Mouse (Mus musculus) bone marrow, adult 2 months (tissue): ENCODE results near the gene Slc22a8. TPM values are rescaled to one million over a fixed set of nuclear protein-coding genes. Genes with fewer than 3 reads are reported as not detected.
A peak's percentile ranks its signal among the peaks of the same experiment; 100 is the strongest.

Source experiments
- H3K27ac ChIP-seq: fragments of 200-500 bp; 2 replicates; pipeline ENCODE4 v1.5.1; 2012; ENCODE audit warnings: low read depth, mild to moderate bottlenecking, control low read depth, inconsistent platforms, low read length; ENCODE audit not compliant: control insufficient read depth, poor library complexity, insufficient read depth
- H3K4me1 ChIP-seq: fragments of 200-500 bp; 2 replicates; pipeline ENCODE4 v1.6.1; 2011; ENCODE audit warnings: low read length; ENCODE audit not compliant: control insufficient read depth, insufficient read depth
- H3K4me3 ChIP-seq: fragments of 200-500 bp; replicated peaks from 2 replicates; pipeline ENCODE3; 2011; ENCODE audit warnings: mild to moderate bottlenecking, low read depth, low read length, control low read depth; ENCODE audit not compliant: control insufficient read depth
- CTCF ChIP-seq: fragments of 200-500 bp; IDR thresholded peaks from 2 replicates; pipeline ENCODE4 v1.5.1; 2011; ENCODE audit warnings: low read length, control low read depth; ENCODE audit not compliant: control insufficient read depth, insufficient read depth
- POLR2A ChIP-seq: fragments of 200-500 bp; IDR thresholded peaks from 2 replicates; pipeline ENCODE4 v1.6.1; 2011; ENCODE audit warnings: low read depth, mild to moderate bottlenecking, control low read depth, low read length, borderline replicate concordance; ENCODE audit not compliant: control insufficient read depth
- WGBS: fragments of 180-500 bp; shearing (Covaris S2); methylation state at CpG from one replicate; pipeline ENCODE4 v1.1.7; 2018; 5-methylcytosine and 5-hydroxymethylcytosine counted together
- polyA plus RNA-seq: library from polyadenylated mRNA; stranded (reverse); fragments of >200 nt; gene quantifications from 2 replicates; pipeline ENCODE4 v1.2.4, GENCODE M21; 2011; ENCODE audit warnings: low replicate concordance; ENCODE audit not compliant: missing spikeins, insufficient read depth, insufficient read length

Gene Slc22a8
- polyA plus RNA-seq, 1 experiment: 1.5 TPM

DNA sequence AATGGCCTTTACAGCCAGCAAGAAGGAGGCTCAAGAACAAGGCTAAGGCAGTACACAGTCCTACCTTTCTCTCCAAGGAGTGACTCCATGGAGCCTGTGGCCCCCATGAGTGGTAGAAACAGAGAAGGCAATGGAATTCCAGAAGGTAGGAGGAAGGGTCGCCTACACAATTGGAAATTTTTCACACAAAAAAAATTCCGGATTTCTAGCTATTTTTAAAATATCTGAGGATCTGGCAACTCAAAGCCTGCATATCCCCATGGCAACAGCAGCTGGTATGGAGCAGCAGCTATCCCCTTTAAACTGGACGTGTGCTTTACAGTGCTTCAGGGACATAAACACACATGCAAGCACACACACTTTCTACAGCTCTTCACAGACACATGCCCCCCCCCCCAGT, 4.7 kb upstream of the Slc22a8 start:
- no peak overlapping the region for H3K4me3 ChIP-seq
- no peak overlapping the region for H3K27ac ChIP-seq
- 63% methylated on average over 3 of the region's 3 CpGs for WGBS
- no peaks in the 10 kb centered on the region for H3K4me1 ChIP-seq
- no peak for TF ChIP-seq CTCF
- TF ChIP-seq POLR2A: no peak

DNA sequence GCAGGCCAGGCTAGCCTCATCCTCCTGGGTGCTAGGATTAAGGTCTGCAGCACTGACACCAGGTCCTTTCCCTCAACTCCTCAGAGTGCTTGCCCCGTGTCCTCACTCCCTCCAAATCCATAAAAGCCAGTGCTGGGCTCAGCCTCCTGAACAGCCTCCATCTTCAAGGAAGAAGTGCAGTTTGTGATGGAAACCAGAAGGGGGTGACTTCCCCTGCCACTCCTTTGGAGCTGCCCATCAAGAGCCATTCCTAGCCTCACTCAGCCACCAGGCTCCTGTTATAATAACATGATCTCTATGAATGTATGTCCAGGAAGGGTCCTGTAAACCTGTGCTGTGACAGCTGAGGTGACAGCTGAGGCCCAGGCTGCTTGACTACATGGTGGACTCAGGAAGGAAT, 3.7 kb upstream of the Slc22a8 start:
- H3K4me1 ChIP-seq: peaks cover 1% of the 10 kb centered on the region; the same call in 1 of the 2 replicates
- WGBS: 70% methylated on average over 1 of the region's 1 CpGs
- H3K27ac ChIP-seq: no peak overlapping the region
- TF ChIP-seq CTCF (peak; percentile 19; the same call in 1 of the 2 replicates), POLR2A (no peak)
- H3K4me3 ChIP-seq: no peak overlapping the region

DNA sequence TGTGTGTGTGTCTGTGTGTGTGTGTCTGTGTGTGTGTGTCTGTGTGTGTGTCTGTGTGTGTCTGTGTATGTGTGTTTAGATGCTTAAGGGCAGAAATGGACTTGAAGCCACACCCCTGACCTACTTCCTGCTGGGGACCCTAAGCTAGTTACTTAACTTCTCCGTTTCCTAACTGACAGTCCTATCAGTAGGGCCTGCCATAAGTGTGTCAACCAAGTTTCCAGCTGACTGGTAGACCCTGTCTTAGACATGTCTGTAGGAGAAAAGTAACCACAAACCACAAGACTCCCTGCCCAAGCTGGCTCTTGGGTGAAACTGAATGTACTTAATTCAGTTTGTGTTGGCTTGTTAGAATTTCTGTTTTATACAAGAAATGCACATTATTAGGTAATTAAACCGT, 1.1 kb downstream of the Slc22a8 start:
- H3K4me1 ChIP-seq: peaks cover 8% of the 10 kb centered on the region
- WGBS: 3% methylated on average over 2 of the region's 2 CpGs
- no peak overlapping the region for H3K4me3 ChIP-seq
- TF ChIP-seq POLR2A (no peak), CTCF (no peak)
- peak overlapping the region; percentile 68; the same call in 1 of the 2 replicates for H3K27ac ChIP-seq

DNA sequence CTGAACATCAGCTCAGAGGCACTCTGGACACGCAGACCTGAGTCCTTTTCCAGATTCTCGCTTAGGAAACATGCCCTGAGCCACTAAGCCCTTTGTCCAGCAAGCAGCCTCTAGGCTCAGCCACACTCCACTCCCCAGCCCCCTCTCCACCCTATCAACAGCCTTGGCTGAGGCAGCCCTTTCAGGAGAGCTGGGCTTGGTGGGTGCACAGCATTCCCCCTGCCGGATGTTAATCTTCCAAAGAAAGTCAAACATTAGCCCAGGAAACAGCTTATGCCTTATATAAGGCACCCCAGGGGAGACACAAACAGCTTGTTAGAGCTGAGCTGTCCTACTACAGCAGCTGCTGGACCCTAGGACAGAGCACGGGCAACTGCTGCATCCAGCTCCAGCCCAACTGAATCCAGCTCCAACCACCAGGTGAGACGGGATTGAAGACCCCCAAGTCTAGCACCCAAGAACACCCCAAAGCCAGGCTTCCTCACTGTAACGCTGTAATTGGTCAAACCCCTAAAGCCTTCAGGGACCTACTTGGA, 1.9 kb downstream of the Slc22a8 start:
- H3K4me3 ChIP-seq: no peak overlapping the region
- 58% methylated on average over 6 of the region's 6 CpGs for WGBS
- TF ChIP-seq CTCF (no peak), POLR2A (no peak)
- peak overlapping the region; percentile 68 for H3K27ac ChIP-seq
- peaks cover 8% of the 10 kb centered on the region for H3K4me1 ChIP-seq

DNA sequence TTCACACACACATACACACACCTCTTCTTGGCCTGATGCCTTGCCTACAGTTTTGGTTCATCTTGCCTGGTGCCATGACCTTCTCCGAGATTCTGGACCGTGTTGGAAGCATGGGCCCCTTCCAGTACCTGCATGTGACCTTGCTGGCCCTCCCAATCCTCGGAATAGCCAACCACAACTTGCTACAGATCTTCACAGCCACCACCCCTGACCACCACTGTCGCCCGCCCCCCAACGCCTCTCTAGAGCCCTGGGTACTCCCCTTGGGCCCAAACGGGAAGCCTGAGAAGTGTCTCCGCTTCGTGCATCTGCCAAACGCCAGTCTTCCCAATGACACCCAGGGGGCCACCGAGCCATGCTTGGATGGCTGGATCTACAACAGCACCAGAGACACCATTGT, 2.8 kb downstream of the Slc22a8 start:
- Histone ChIP-seq H3K27ac (no peak overlapping the region), H3K4me3 (no peak overlapping the region), H3K4me1 (peaks cover 8% of the 10 kb centered on the region)
- WGBS: 69% methylated on average over 11 of the region's 11 CpGs
- no peak for TF ChIP-seq CTCF
- no peak for TF ChIP-seq POLR2A

DNA sequence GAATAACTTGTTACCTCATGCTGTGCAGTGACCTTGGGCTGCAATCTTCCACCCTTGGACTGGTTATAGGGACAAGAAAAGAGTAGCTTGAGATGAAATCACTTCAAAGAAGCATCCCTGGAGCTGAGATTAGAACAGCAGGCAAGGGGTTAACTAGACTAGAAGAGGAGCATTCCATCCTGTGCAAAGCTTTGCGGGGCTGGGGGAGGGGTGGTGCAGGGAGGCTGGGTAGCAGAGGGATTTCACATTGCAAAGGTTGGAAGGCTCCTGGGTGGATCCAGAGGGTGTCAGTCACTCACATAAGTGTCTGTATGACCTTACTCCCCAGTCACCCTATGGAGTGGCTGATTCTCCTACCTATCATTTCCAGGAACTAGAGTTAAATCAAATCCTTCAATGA, 3.5 kb downstream of the Slc22a8 start:
- WGBS: 40% methylated on average over 1 of the region's 1 CpGs
- Histone ChIP-seq H3K4me3 (no peak overlapping the region), H3K27ac (no peak overlapping the region), H3K4me1 (peaks cover 8% of the 10 kb centered on the region)
- TF ChIP-seq CTCF (no peak), POLR2A (no peak)

DNA sequence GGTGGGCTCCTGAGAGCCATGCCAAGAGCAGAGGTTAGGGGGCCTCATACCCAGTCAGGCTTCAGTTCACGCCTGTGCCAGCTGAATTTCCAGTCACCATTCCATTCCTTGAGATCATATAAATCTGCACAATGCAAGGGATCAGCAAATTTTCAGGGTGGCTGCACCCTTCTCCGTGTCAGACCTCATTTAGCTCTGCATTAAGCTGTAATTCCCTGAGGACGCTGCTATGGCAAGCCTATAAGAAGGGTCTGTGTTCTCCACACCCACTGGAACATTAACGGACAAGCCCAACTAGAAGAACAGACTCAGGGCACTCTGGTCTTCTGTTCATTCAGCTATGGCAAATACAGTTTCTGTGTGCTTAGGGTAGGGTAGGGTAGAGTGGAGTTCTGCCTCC, 6.2 kb downstream of the Slc22a8 start:
- Histone ChIP-seq H3K4me3 (no peak overlapping the region), H3K4me1 (peaks cover 6% of the 10 kb centered on the region), H3K27ac (no peak overlapping the region)
- no peak for TF ChIP-seq POLR2A
- no peak for TF ChIP-seq CTCF
- 77% methylated on average over 4 of the region's 4 CpGs for WGBS

DNA sequence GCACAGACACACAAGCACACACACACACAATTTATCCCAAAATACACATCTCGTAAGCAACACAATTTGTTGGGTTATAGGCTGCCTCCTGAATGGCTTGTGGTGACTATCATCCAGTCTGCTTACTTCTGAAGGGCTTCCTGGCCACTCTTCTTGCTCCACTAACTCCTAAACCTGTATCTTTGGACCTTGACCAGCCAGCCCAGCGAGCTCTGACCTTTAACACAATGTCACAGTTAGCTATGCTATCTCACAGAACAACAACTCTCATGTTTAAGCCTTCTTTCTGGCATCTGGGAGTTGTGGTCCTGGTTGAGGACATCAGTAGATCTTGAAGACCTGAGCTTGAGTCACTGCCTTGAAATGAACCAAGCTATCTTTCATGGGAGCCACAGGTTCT, 8.2 kb downstream of the Slc22a8 start:
- TF ChIP-seq CTCF: no peak
- TF ChIP-seq POLR2A: no peak
- Histone ChIP-seq H3K27ac (no peak overlapping the region), H3K4me1 (no peaks in the 10 kb centered on the region; the same call in 1 of the 2 replicates), H3K4me3 (no peak overlapping the region)
- 74% methylated on average over 2 of the region's 2 CpGs for WGBS

DNA sequence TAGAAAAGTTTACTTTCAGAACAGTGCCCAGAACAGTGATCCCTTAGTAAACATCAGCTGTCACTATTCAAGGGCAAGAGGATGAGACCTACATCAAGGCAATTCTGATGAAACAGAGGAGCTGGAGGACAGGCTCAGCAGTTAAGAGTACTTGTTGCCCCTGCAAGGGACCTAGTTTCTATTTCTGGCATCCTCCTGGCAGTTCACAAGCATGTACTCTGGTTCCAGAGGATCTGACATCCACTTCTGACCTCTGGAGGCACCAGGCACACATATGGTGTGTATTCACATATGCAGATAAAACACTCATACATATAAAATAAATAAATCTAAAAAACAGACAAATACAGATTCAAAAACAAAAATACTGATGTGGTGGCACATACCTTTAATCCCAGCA, 10.9 kb downstream of the Slc22a8 start:
- H3K4me1 ChIP-seq: no peaks in the 10 kb centered on the region; the same call in 1 of the 2 replicates
- H3K4me3 ChIP-seq: no peak overlapping the region
- no peak overlapping the region for H3K27ac ChIP-seq
- TF ChIP-seq CTCF: no peak
- TF ChIP-seq POLR2A: no peak
